In the genomic region with DNA sequence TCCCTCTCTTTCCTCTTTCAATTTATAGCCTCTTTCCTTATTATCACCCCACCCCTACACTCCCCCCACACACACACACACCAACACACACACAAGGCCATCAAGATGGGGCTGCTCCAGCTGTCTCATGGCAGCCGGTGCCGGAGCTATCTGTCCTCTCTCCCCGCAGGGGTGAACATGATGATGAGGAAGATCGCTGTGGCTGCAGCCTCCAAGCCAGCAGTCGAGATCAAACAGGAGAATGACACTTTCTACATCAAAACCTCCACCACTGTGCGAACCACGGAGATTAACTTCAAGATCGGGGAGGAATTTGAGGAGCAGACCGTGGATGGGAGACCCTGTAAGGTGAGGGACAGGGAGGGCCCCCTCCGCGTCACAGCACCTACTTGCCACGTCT, we compare ENCODE assay signal across 7 mouse cellular contexts. TPM values are rescaled to one million over a fixed set of nuclear protein-coding genes. Genes with fewer than 3 reads are reported as not detected.
DNase-seq lines count a peak whose midpoint lies in the region; ATAC-seq and TF ChIP-seq lines count a peak whose summit lies in the region.

No protein-coding gene starts in this region.

- H3K27ac ChIP-seq in kidney, embryonic 15.5 days = peak overlapping the region; percentile 78
- peak overlapping the region; percentile 16; the same call in 1 of the 2 replicates for H3K27ac ChIP-seq in forebrain, embryonic 12.5 days
- no peak overlapping the region for H3K27ac ChIP-seq in intestine, postnatal 0 days (ENCODE audit: low read depth, low read length)
- 0 out of 2 replicates have a peak overlapping the region, but pooled peaks have one; percentile 33 for H3K27ac ChIP-seq in neural tube, embryonic 12.5 days

- H3K9ac ChIP-seq in kidney, embryonic 15.5 days = peak overlapping the region; percentile 8; the same call in 1 of the 2 replicates
- H3K9ac ChIP-seq in forebrain, embryonic 12.5 days = peak overlapping the region; percentile 25
- no peak overlapping the region for H3K9ac ChIP-seq in intestine, postnatal 0 days (ENCODE audit: low read depth, low read length)
- H3K9ac ChIP-seq in neural tube, embryonic 12.5 days = peak overlapping the region; percentile 47

- no peak for DNase-seq in kidney, adult 8-10 months
- no peak for DNase-seq in cerebellum, adult 11-12 months
- no peak for DNase-seq in thymus, postnatal 0 days (ENCODE audit: low spot score)

- peak overlapping the region; percentile 22 for H3K4me3 ChIP-seq in kidney, embryonic 15.5 days (replicated peaks)
- H3K4me3 ChIP-seq in forebrain, embryonic 12.5 days (replicated peaks) = 0 out of 2 replicates have a peak overlapping the region, but pooled peaks have one; percentile 5
- peak overlapping the region; percentile 12 for H3K4me3 ChIP-seq in intestine, postnatal 0 days (ENCODE audit: low read depth, low read length)
- peak overlapping the region; percentile 8; the same call in 1 of the 2 replicates for H3K4me3 ChIP-seq in neural tube, embryonic 12.5 days

- no peak for TF ChIP-seq CTCF in intestine, postnatal 0 days (IDR thresholded peaks at IDR 0.05; ENCODE audit: low read depth)

- 0 out of 2 replicates have a peak, but pooled peaks cover 3% of the 10 kb centered on the region for H3K36me3 ChIP-seq in kidney, embryonic 15.5 days
- peaks cover 17% of the 10 kb centered on the region; the same call in 1 of the 2 replicates for H3K36me3 ChIP-seq in forebrain, embryonic 12.5 days (replicated peaks)
- H3K36me3 ChIP-seq in intestine, postnatal 0 days (ENCODE audit: control insufficient read depth, insufficient read depth) = no peaks in the 10 kb centered on the region
- peaks cover 5% of the 10 kb centered on the region; the same call in 1 of the 2 replicates for H3K36me3 ChIP-seq in neural tube, embryonic 12.5 days

- peaks cover 26% of the 10 kb centered on the region for H3K27me3 ChIP-seq in kidney, embryonic 15.5 days
- 0 out of 2 replicates have a peak, but pooled peaks cover 4% of the 10 kb centered on the region for H3K27me3 ChIP-seq in forebrain, embryonic 12.5 days
- peaks cover 50% of the 10 kb centered on the region for H3K27me3 ChIP-seq in intestine, postnatal 0 days (replicated peaks; ENCODE audit: control insufficient read depth, insufficient read depth, low read length)
- no peaks in the 10 kb centered on the region for H3K27me3 ChIP-seq in neural tube, embryonic 12.5 days (replicated peaks)

- peaks cover 63% of the 10 kb centered on the region for H3K4me1 ChIP-seq in kidney, embryonic 15.5 days
- H3K4me1 ChIP-seq in forebrain, embryonic 12.5 days = peaks cover 59% of the 10 kb centered on the region
- H3K4me1 ChIP-seq in intestine, postnatal 0 days (replicated peaks; ENCODE audit: control insufficient read depth, insufficient read depth, low read length) = no peaks in the 10 kb centered on the region
- peaks cover 55% of the 10 kb centered on the region for H3K4me1 ChIP-seq in neural tube, embryonic 12.5 days

- H3K9me3 ChIP-seq in kidney, embryonic 15.5 days (replicated peaks) = no peaks in the 10 kb centered on the region
- no peaks in the 10 kb centered on the region for H3K9me3 ChIP-seq in forebrain, embryonic 12.5 days
- H3K9me3 ChIP-seq in intestine, postnatal 0 days (ENCODE audit: control insufficient read depth) = no peaks in the 10 kb centered on the region
- H3K9me3 ChIP-seq in neural tube, embryonic 12.5 days = no peaks in the 10 kb centered on the region

- peak overlapping the region; percentile 52 for H3K4me2 ChIP-seq in kidney, embryonic 15.5 days
- H3K4me2 ChIP-seq in forebrain, embryonic 12.5 days = peak overlapping the region; percentile 72
- H3K4me2 ChIP-seq in intestine, postnatal 0 days (replicated peaks; ENCODE audit: low read depth) = peak overlapping the region; percentile 37
- H3K4me2 ChIP-seq in neural tube, embryonic 12.5 days (replicated peaks) = peak overlapping the region; percentile 71

- 21% methylated on average over 12 of the region's 12 CpGs for WGBS in kidney, embryonic 15.5 days
- 23% methylated on average over 12 of the region's 12 CpGs for WGBS in forebrain, embryonic 12.5 days
- WGBS in intestine, postnatal 0 days = 34% methylated on average over 12 of the region's 12 CpGs
- WGBS in neural tube, embryonic 12.5 days = 17% methylated on average over 12 of the region's 12 CpGs

- ATAC-seq in kidney, embryonic 15.5 days (replicated peaks; ENCODE audit: low FRiP score) = no peak
- no peak for ATAC-seq in forebrain, embryonic 12.5 days (ENCODE audit: low FRiP score)
- ATAC-seq in intestine, postnatal 0 days = no peak
- no peak for ATAC-seq in neural tube, embryonic 12.5 days (ENCODE audit: low FRiP score, low read depth)

RNA-seq across cellular contexts. Expression of gene Crabp2, which starts 3.5 kb away (rescaled TPM):
- 81.1 and 82.3 TPM in 2 replicates for polyA plus RNA-seq in kidney, embryonic 15.5 days (2015; fragmentation: Nextera tagmentation; extraction: Ambion mirVana)
- 246 TPM in 2 replicates for polyA plus RNA-seq in forebrain, embryonic 12.5 days (2016; fragmentation: Nextera tagmentation; extraction: Ambion mirVana)
- polyA plus RNA-seq in intestine, postnatal 0 days (2015; fragmentation: Nextera tagmentation; extraction: Ambion mirVana) = 0.81 and 1.9 TPM in 2 replicates
- polyA plus RNA-seq in neural tube, embryonic 12.5 days (2016; fragmentation: Nextera tagmentation; extraction: Ambion mirVana) = 372 and 405 TPM in 2 replicates
- polyA plus RNA-seq in thymus, postnatal 0 days (2015; fragmentation: Nextera tagmentation; extraction: Ambion mirVana) = 35.5 and 38.1 TPM in 2 replicates

RNA-seq across cellular contexts. Expression of gene Nes, which starts 18.9 kb away (rescaled TPM):
- polyA plus RNA-seq in kidney, embryonic 15.5 days (2015; fragmentation: Nextera tagmentation; extraction: Ambion mirVana) = 31.1 and 34.6 TPM in 2 replicates
- 148 and 162 TPM in 2 replicates for polyA plus RNA-seq in forebrain, embryonic 12.5 days (2016; fragmentation: Nextera tagmentation; extraction: Ambion mirVana)
- 9.2 and 9.5 TPM in 2 replicates for polyA plus RNA-seq in intestine, postnatal 0 days (2015; fragmentation: Nextera tagmentation; extraction: Ambion mirVana)
- 140 and 169 TPM in 2 replicates for polyA plus RNA-seq in neural tube, embryonic 12.5 days (2016; fragmentation: Nextera tagmentation; extraction: Ambion mirVana)
- 3.2 and 4.5 TPM in 2 replicates for polyA plus RNA-seq in thymus, postnatal 0 days (2015; fragmentation: Nextera tagmentation; extraction: Ambion mirVana)

RNA-seq across cellular contexts. Expression of gene Rrnad1, which starts 21.4 kb away (rescaled TPM):
- polyA plus RNA-seq in kidney, embryonic 15.5 days (2015; fragmentation: Nextera tagmentation; extraction: Ambion mirVana) = 17.7 and 23.0 TPM in 2 replicates
- polyA plus RNA-seq in forebrain, embryonic 12.5 days (2016; fragmentation: Nextera tagmentation; extraction: Ambion mirVana) = 20.5 and 23.7 TPM in 2 replicates
- polyA plus RNA-seq in intestine, postnatal 0 days (2015; fragmentation: Nextera tagmentation; extraction: Ambion mirVana) = 5.8 and 6.1 TPM in 2 replicates
- 22.2 TPM in 2 replicates for polyA plus RNA-seq in neural tube, embryonic 12.5 days (2016; fragmentation: Nextera tagmentation; extraction: Ambion mirVana)
- 15.7 and 16.6 TPM in 2 replicates for polyA plus RNA-seq in thymus, postnatal 0 days (2015; fragmentation: Nextera tagmentation; extraction: Ambion mirVana)

RNA-seq across cellular contexts. Expression of gene Isg20l2, which starts 21.8 kb away (rescaled TPM):
- polyA plus RNA-seq in kidney, embryonic 15.5 days (2015; fragmentation: Nextera tagmentation; extraction: Ambion mirVana) = 62.5 and 64.3 TPM in 2 replicates
- polyA plus RNA-seq in forebrain, embryonic 12.5 days (2016; fragmentation: Nextera tagmentation; extraction: Ambion mirVana) = 80.5 and 88.2 TPM in 2 replicates
- 13.9 and 14.1 TPM in 2 replicates for polyA plus RNA-seq in intestine, postnatal 0 days (2015; fragmentation: Nextera tagmentation; extraction: Ambion mirVana)
- 60.7 and 64.1 TPM in 2 replicates for polyA plus RNA-seq in neural tube, embryonic 12.5 days (2016; fragmentation: Nextera tagmentation; extraction: Ambion mirVana)
- polyA plus RNA-seq in thymus, postnatal 0 days (2015; fragmentation: Nextera tagmentation; extraction: Ambion mirVana) = 58.9 and 61.4 TPM in 2 replicates

RNA-seq across cellular contexts. Expression of gene Mrpl24, which starts 32.6 kb away (rescaled TPM):
- 85.4 TPM in 2 replicates for polyA plus RNA-seq in kidney, embryonic 15.5 days (2015; fragmentation: Nextera tagmentation; extraction: Ambion mirVana)
- 75.8 and 86.1 TPM in 2 replicates for polyA plus RNA-seq in forebrain, embryonic 12.5 days (2016; fragmentation: Nextera tagmentation; extraction: Ambion mirVana)
- 74.9 and 79.5 TPM in 2 replicates for polyA plus RNA-seq in intestine, postnatal 0 days (2015; fragmentation: Nextera tagmentation; extraction: Ambion mirVana)
- 78.4 and 81.7 TPM in 2 replicates for polyA plus RNA-seq in neural tube, embryonic 12.5 days (2016; fragmentation: Nextera tagmentation; extraction: Ambion mirVana)
- polyA plus RNA-seq in thymus, postnatal 0 days (2015; fragmentation: Nextera tagmentation; extraction: Ambion mirVana) = 107 and 108 TPM in 2 replicates

Comparison
In these comparisons a context has a peak if more than half of its experiments do, and no peak if none do; other contexts are left out.
1. RNA of gene Crabp2, which starts 3.5 kb away (polyA plus RNA-seq): 372 to 405 TPM in neural tube, embryonic 12.5 days, 246 TPM in forebrain, embryonic 12.5 days, 81.1 to 82.3 TPM in kidney, embryonic 15.5 days and 35.5 to 38.1 TPM in thymus, postnatal 0 days; 0.81 to 1.9 TPM in intestine, postnatal 0 days; every median in the first group is over 10 times any median in the second.
2. Peak in every context shown above with its lines, with median percentiles within 50 percentile points of each other: H3K4me2 ChIP-seq and H3K4me3 ChIP-seq.